Mouse (Mus musculus): ENCODE measurements around the gene Pim3. TPM values are rescaled to one million over a fixed set of nuclear protein-coding genes. Genes with fewer than 3 reads are reported as not detected.

Gene Pim3
- total and polyA plus RNA-seq, 3 experiments, result 33.6 to 41.6 TPM; not detected in 1

DNA sequence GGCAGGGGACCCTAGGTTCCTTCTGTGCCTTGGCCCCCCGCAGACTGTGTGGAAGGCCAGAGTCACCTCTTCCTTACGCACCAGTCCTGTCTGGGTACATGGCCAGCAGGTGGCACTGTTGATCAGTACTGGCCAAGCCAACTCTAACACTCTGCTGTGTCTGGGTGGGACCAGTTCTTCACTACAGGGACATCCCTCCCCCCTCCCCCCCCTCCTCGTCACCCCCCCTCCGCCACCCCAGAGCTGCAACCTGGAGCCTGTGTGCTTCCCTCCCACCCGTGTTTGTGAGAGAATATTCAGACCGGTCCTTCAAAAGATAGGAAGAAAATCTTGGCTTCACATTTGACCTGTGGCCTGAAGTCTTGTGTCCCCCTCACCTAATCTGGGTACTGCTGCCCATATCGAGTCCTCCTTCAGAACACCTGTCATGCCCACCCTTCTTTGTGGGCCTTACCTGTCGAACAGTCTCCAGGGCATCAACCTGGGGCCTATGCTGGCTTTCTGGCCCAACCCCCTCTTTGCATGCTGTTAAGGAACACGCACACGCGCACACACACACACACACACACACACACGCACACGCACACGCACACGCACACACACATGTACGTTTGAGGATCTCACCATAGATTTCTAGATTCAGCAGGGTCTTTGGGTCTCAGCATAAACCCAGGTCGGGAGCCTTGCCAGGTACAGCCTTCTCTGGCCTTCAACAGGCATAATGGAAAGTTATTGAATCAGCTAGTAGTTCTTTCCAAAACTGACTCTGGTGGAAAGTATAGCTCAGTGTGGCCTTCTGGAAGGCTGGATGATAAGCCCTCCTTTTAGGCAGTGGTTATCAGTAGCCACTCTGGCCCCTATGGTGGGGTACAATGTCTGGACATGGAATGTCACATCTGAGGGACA lies 32.9 kb upstream of the Pim3 start (continued):
- TF ChIP-seq POLR2AphosphoS2 (IDR thresholded peaks at IDR 0.05; ENCODE audit: low read length) (no peak), RCOR1 (IDR thresholded peaks at IDR 0.05; ENCODE audit: low read depth, low read length) (no peak), BHLHE40 (IDR thresholded peaks at IDR 0.05; ENCODE audit: borderline replicate concordance, low read depth, low read length) (no peak)

DNA sequence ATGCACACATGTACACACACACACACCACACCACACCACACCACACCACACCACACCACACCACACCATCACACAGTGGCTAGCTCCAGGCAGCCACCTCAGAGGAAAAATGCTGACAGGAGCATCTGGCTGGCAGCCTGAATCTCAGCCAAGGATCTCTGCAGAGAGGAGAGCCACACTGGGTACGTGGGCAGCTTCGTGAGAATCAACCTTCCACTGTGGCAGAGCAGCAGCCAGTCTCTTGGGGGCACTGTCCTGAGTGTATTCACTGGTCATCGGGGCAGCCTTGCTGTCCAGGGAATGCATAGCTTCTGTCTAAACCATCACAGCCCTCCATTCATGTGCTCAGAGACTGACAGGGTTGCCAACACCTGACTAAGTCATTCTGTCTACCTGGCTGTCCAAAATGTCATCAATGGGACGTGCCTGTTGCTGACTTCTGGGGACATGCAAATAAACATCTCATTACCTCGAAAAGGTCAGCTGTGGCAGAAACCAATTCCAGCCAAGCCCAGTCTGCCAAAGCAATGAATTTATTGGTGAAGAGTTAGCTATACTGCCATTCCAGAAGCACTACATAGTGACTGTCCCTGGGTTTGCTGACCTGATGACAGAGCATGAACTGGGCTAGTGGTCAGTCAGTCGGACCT lies 32.1 kb upstream of the Pim3 start:
- Histone ChIP-seq H3K79me2 (ENCODE audit: control insufficient read depth, insufficient read depth, low read length, poor library complexity) (no peaks in the 10 kb centered on the region), H3K9me3 (replicated peaks; ENCODE audit: insufficient read depth, low read length) (no peaks in the 10 kb centered on the region), H3K4me1 (ENCODE audit: control insufficient read depth in 1 of 2, insufficient read depth in 2 of 2, low read length in 2 of 2) (no peaks in the 10 kb centered on the region), H3K9ac (ENCODE audit: control insufficient read depth, low read depth, low read length, poor library complexity, severe bottlenecking) (no peak overlapping the region), H3K4me3 (ENCODE audit: control insufficient read depth in 1 of 2, insufficient read depth in 1 of 2, low read depth in 2 of 2, low read length in 2 of 2) (no peak overlapping the region), H3K27ac (ENCODE audit: control insufficient read depth, low read depth, low read length) (no peak overlapping the region), H3K36me3 (ENCODE audit: control insufficient read depth in 1 of 2, insufficient read depth in 2 of 2, low read length in 2 of 2) (no peaks in the 10 kb centered on the region), H3K27me3 (ENCODE audit: control insufficient read depth in 1 of 2, insufficient read depth in 2 of 2, low read length in 2 of 2) (no peaks in the 10 kb centered on the region)
- TF ChIP-seq CTCF (IDR thresholded peaks at IDR 0.05 in 2 of 3, conservative IDR thresholded peaks at IDR 0.05 in 1 of 3; ENCODE audit: control insufficient read depth in 1 of 3, insufficient read depth in 1 of 3, low read depth in 2 of 3, low read length in 3 of 3, poor library complexity in 1 of 3, severe bottlenecking in 1 of 3) (no peak), POLR2AphosphoS5 (IDR thresholded peaks at IDR 0.05; ENCODE audit: borderline replicate concordance, low read depth, low read length) (no peak), ZKSCAN1 (IDR thresholded peaks at IDR 0.05; ENCODE audit: low read depth, low read length) (no peak), SIN3A (IDR thresholded peaks at IDR 0.05; ENCODE audit: low read length) (no peak), USF2 (IDR thresholded peaks at IDR 0.05; ENCODE audit: borderline replicate concordance in 1 of 2, insufficient read depth in 1 of 2, low read depth in 1 of 2, low read length in 2 of 2) (no peak), RCOR1 (IDR thresholded peaks at IDR 0.05; ENCODE audit: low read depth, low read length) (no peak), E2F4 (IDR thresholded peaks at IDR 0.05; ENCODE audit: borderline replicate concordance, low read depth, low read length) (no peak), MXI1 (IDR thresholded peaks at IDR 0.05; ENCODE audit: low read depth, low read length) (no peak), ZNF384 (IDR thresholded peaks at IDR 0.05; ENCODE audit: low read depth, low read length) (no peak)
- DNase-seq (ENCODE audit: low read depth, low spot score), result no peak

DNA sequence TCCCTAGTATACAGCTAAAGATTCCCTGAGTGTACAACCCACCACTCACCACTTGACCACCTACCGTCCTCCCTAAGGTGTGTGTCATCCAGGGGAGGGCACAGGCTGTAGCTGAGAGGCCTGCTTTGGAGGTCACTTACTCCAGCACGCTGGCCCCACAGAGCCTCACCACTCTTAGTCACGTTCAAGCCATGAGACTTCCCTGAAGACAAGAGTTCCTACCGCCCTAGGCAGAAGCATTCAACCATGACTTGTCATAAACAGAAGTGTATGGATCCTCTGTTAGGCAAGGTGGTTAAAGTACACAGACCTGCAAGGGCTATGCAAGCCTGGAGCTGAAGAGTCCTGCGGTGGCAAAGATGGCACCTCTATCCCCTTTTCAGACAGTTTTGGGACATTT lies 31.3 kb upstream of the Pim3 start:
- H3K9me3 ChIP-seq (replicated peaks; ENCODE audit: insufficient read depth, low read length), result no peaks in the 10 kb centered on the region
- H3K4me1 ChIP-seq (ENCODE audit: control insufficient read depth in 1 of 2, insufficient read depth in 2 of 2, low read length in 2 of 2), result no peaks in the 10 kb centered on the region
- H3K36me3 ChIP-seq (ENCODE audit: control insufficient read depth in 1 of 2, insufficient read depth in 2 of 2, low read length in 2 of 2), result no peaks in the 10 kb centered on the region
- DNase-seq (ENCODE audit: low read depth, low spot score), result no peak
- no peak for TF ChIP-seq MEF2A (IDR thresholded peaks at IDR 0.05; ENCODE audit: extremely low read depth, insufficient replicate concordance, low read depth, low read length, poor library complexity, severe bottlenecking)
- no peak for TF ChIP-seq HCFC1 (IDR thresholded peaks at IDR 0.05; ENCODE audit: low read depth, low read length)
- no peak for TF ChIP-seq CTCF (IDR thresholded peaks at IDR 0.05 in 2 of 3, conservative IDR thresholded peaks at IDR 0.05 in 1 of 3; ENCODE audit: control insufficient read depth in 1 of 3, insufficient read depth in 1 of 3, low read depth in 2 of 3, low read length in 3 of 3, poor library complexity in 1 of 3, severe bottlenecking in 1 of 3)
- TF ChIP-seq ZC3H11A (IDR thresholded peaks at IDR 0.05; ENCODE audit: low read depth, low read length), result no peak
- no peak for TF ChIP-seq MAFK (IDR thresholded peaks at IDR 0.05; ENCODE audit: borderline replicate concordance, low read depth, low read length)
- TF ChIP-seq NELFE (IDR thresholded peaks at IDR 0.05; ENCODE audit: low read depth, low read length), result no peak
- no peak overlapping the region for H3K9ac ChIP-seq (ENCODE audit: control insufficient read depth, low read depth, low read length, poor library complexity, severe bottlenecking)
- no peaks in the 10 kb centered on the region for H3K27me3 ChIP-seq (ENCODE audit: control insufficient read depth in 1 of 2, insufficient read depth in 2 of 2, low read length in 2 of 2)
- no peak overlapping the region for H3K27ac ChIP-seq (ENCODE audit: control insufficient read depth, low read depth, low read length)
- H3K79me2 ChIP-seq (ENCODE audit: control insufficient read depth, insufficient read depth, low read length, poor library complexity), result no peaks in the 10 kb centered on the region
- H3K4me3 ChIP-seq (ENCODE audit: control insufficient read depth in 1 of 2, insufficient read depth in 1 of 2, low read depth in 2 of 2, low read length in 2 of 2), result no peak overlapping the region

Data from MEL (cell line).